Mouse (Mus musculus) midbrain, embryonic 11.5 days (tissue): Measurements from ENCODE around the gene Slc25a30. TPM values are rescaled to one million over a fixed set of nuclear protein-coding genes. Genes with fewer than 3 reads are reported as not detected.
"Not testable (repeated sequence)": the region's sequence is repeated elsewhere in the genome, so short reads cannot be mapped to it uniquely, and the experiment has no call there.

Source experiments
- ATAC-seq: fragments of 200-750 bp; cut with Nextera tagmentation; 2 replicates; pipeline ENCODE4 v1.8.0; 2017; ENCODE audit warnings: moderate TSS enrichment, moderate library complexity; ENCODE audit not compliant: low FRiP score
- DNase-seq: peaks from one replicate; pipeline ENCODE4 v3.0.0; 2015; ENCODE audit warnings: low spot score; ENCODE audit errors: missing footprints
- H3K27ac ChIP-seq: fragments of 300-500 bp; sonication (generic); 2 replicates; pipeline ENCODE4 v1.5.1; 2014; ENCODE audit warnings: low read depth, low read length
- H3K27me3 ChIP-seq: fragments of 300-500 bp; sonication (generic); 2 replicates; pipeline ENCODE4 v1.6.1; 2014; ENCODE audit warnings: mild to moderate bottlenecking, low read length, moderate library complexity, mixed read lengths; ENCODE audit not compliant: control insufficient read depth, insufficient read depth
- H3K36me3 ChIP-seq: fragments of 300-500 bp; sonication (generic); 2 replicates; pipeline ENCODE4 v1.6.1; 2014; ENCODE audit warnings: mild to moderate bottlenecking, low read length, moderate library complexity, mixed read lengths; ENCODE audit not compliant: control insufficient read depth, insufficient read depth
- H3K4me1 ChIP-seq: fragments of 300-500 bp; sonication (generic); 2 replicates; pipeline ENCODE4 v1.6.1; 2014; ENCODE audit warnings: low read length; ENCODE audit not compliant: control insufficient read depth, insufficient read depth
- H3K4me2 ChIP-seq: fragments of 300-500 bp; sonication (generic); 2 replicates; pipeline ENCODE4 v1.6.1; 2014; ENCODE audit warnings: mild to moderate bottlenecking, moderate library complexity
- H3K4me3 ChIP-seq: fragments of 300-500 bp; sonication (generic); 2 replicates; pipeline ENCODE4 v1.5.1; 2014; ENCODE audit warnings: low read depth, low read length
- H3K9ac ChIP-seq: fragments of 300-500 bp; sonication (generic); 2 replicates; pipeline ENCODE4 v1.6.1; 2014; ENCODE audit warnings: low read length
- H3K9me3 ChIP-seq: fragments of 300-500 bp; sonication (generic); 2 replicates; pipeline ENCODE4 v1.6.1; 2016; ENCODE audit warnings: low read length; ENCODE audit not compliant: control insufficient read depth
- WGBS: fragments of 180-500 bp; shearing (Covaris S2); extraction: QIAGEN DNeasy Blood & Tissue Kit; methylation state at CpG from one replicate; pipeline ENCODE4 v1.1.7; 2014; 5-methylcytosine and 5-hydroxymethylcytosine counted together
- polyA plus RNA-seq: library from polyadenylated mRNA; unstranded; fragments of >200 nt; fragmentation: Nextera tagmentation; extraction: Ambion mirVana; gene quantifications from 2 replicates; pipeline ENCODE4 v1.2.1, GENCODE M21; 2014

The Slc25a30 gene
- polyA plus RNA-seq = 7.0 and 8.8 TPM in 2 replicates

DNA sequence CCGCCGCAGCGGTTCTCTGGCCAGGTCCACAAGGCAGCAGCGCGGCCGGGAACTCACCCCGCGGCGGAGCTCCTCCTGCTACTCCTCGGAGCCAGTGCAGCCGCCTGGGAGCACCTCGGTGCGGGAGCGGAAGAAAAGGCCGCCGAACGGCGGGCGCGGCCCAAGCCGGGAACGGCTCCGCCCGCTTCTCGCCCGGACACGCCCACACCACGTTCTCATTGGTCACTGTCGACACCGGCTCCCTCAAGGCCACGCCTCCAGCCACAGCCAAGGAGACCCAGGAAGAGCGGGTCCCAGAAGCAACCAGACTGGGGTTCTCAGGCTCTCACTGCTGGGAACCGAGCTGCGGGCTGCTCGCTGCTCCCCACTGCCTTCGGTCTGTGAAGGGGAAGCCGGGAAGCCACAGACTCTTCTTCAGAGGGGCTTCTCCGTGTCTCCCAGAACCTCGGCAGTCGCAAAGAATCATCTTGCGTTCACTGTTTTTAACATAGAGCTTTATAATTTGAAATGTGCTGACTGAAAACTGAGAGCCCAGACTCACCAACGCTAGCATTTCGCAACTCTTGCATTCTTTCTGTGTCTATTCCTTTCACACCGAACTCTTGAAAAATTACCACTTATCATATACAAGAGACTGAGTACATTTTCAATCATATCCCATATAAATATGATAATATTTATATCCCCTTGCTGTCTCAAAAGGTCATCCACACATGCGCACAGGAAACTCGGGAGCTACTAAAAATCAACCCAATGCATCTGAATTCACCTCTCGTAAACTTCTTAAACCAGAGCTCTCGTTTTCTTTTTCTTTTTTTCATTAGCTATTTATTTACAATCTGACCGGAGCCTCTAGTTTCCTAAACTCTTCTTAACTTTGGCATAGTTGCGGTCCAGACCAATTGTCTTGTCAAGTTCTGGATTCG, at the start of gene Slc25a30:
Slc25a30 (minus strand) TSS at position 170 of the 926 bp plus-strand sequence.
- H3K4me1 ChIP-seq = no peaks in the 10 kb centered on the region
- no peaks in the 10 kb centered on the region for H3K9me3 ChIP-seq
- 8% methylated on average over 51 of the region's 51 CpGs for WGBS
- peak within 1 kb of the TSS; percentile 71 for H3K4me3 ChIP-seq
- peak within 1 kb of the TSS; percentile 81 for H3K9ac ChIP-seq
- DNase-seq (peak; percentile 99), ATAC-seq (peak; percentile 99)
- peak within 1 kb of the TSS; percentile 67 for H3K4me2 ChIP-seq
- peaks cover 5% of the 10 kb centered on the region for H3K27me3 ChIP-seq
- H3K27ac ChIP-seq = peak within 1 kb of the TSS; percentile 84
- no peaks in the 10 kb centered on the region for H3K36me3 ChIP-seq

GRCm38 (mm10) chr14:75836579-75836978, 49.7 kb upstream of the Slc25a30 start:
- Histone ChIP-seq H3K9ac (no peak overlapping the region), H3K4me1 (peaks cover 13% of the 10 kb centered on the region), H3K27me3 (no peaks in the 10 kb centered on the region), H3K4me2 (no peak overlapping the region), H3K4me3 (no peak overlapping the region), H3K9me3 (no peaks in the 10 kb centered on the region), H3K36me3 (no peaks in the 10 kb centered on the region), H3K27ac (no peak overlapping the region)
- DNase-seq (peak; percentile 23), ATAC-seq (no peak)
- WGBS = 100% methylated on average over 3 of the region's 3 CpGs

DNA sequence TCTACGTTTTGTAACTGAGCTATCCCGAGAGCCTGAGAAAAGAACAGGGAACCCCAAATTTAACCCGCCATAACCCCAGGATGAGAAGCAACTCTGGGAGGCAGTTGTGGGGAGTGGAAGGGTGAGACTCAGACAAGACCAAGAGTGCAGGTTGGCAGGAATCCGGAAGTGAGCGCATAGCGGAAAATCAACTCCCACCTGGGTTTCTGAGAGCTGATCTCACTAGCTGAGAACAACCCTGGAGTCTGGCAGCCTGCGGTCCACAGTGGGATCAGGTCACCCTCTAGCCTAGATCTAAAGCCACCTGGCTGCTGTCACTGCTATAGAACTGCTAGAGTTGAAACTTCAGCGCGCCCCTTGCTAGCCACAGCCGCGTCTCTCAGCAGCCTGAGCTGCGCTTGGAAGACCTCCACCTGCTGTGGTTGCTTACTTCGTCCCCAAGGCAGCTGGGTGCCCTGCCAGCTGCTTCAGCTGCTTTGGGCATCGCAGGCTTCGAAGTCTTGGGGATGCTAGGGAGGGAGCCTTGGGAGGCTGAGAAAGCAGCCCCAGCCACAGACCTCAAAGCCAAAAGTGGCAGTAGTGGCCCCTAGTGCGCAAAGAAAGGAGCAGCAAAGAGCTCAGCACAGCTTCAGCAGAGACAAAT, 48.0 kb upstream of the Slc25a30 start:
- WGBS = 0% methylated on average over 16 of the region's 16 CpGs
- Histone ChIP-seq H3K4me1 (peaks cover 13% of the 10 kb centered on the region), H3K36me3 (no peaks in the 10 kb centered on the region), H3K27me3 (no peaks in the 10 kb centered on the region), H3K27ac (peak overlapping the region; percentile 66), H3K9me3 (no peaks in the 10 kb centered on the region), H3K4me2 (peak overlapping the region; percentile 71), H3K9ac (peak overlapping the region; percentile 71), H3K4me3 (peak overlapping the region; percentile 40)
- ATAC-seq = peak; percentile 47
- peak; percentile 96 for DNase-seq

- Histone ChIP-seq H3K27me3 (no peaks in the 10 kb centered on the region), H3K9me3 (no peaks in the 10 kb centered on the region), H3K4me2 (peak overlapping the region; percentile 71), H3K4me1 (peaks cover 13% of the 10 kb centered on the region), H3K27ac (peak overlapping the region; percentile 66), H3K9ac (peak overlapping the region; percentile 71), H3K36me3 (no peaks in the 10 kb centered on the region), H3K4me3 (peak overlapping the region; percentile 40)
- ATAC-seq = peak; percentile 89
- peak; percentile 97 for DNase-seq
- WGBS = under 1% methylated on average over 10 of the region's 10 CpGs
Measured at GRCm38 (mm10) chr14:75834251-75834738, 47.5 kb upstream of the Slc25a30 start.

DNA sequence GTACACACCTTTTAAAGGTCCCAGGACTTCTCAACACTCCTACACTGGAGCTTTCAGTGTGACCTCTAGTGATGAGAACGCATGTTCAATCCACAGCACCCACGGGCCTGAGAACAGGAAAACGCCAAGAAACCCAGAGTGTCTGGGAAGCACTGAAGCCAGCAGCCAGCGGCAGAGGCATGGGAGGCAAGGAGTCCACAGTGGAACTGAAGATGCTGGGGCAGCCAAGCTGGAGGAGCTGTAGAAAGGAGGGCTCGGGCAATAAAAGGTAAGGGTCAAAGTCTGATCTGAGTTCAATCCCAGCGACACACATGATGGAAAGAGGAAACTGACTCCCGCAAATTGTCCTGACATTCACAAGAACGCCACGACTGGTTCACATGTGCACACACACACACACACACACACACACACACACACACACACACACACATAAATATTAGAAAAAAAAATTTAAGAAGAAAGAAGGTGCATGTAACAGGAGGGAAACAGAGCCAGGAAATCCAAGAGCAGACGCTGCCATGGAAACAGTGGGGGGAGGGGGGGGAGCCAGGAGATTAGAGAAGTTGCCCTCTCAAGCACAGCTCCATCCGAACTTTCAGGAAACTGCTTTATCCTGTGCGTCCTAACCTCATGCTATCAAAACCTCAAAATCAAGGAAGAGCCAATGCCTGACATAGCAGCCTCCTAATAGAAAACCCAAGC, 46.9 kb upstream of the Slc25a30 start:
- Histone ChIP-seq H3K4me3 (peak overlapping the region; percentile 40), H3K27ac (peak overlapping the region; percentile 66), H3K9ac (peak overlapping the region; percentile 71), H3K36me3 (no peaks in the 10 kb centered on the region), H3K27me3 (peaks cover 6% of the 10 kb centered on the region), H3K4me2 (peak overlapping the region; percentile 71), H3K4me1 (peaks cover 16% of the 10 kb centered on the region), H3K9me3 (no peaks in the 10 kb centered on the region)
- 5% methylated on average over 12 of the region's 12 CpGs for WGBS
- DNase-seq = peak; percentile 90
- ATAC-seq = peak; percentile 63

DNA sequence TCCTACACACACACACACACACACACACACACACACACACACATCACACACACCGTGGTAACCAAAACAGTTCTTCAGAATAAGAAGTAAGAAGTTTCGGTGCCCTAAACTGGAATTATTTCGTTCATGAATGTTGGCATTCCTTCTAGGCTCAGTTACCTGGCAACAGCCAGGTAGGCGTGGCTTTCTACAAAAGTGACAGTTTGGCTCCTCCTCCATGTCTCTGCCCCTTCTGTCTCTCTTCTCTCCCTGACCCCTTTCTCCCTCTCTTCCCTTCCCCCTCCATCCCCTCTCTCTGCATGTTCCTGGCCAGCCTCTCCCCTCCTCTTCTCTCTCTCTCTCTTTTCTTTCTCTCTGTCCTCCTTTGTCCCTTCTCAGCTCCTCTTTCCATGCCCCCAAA, 46.1 kb upstream of the Slc25a30 start:
- no peaks in the 10 kb centered on the region for H3K36me3 ChIP-seq
- H3K4me1 ChIP-seq = peaks cover 17% of the 10 kb centered on the region
- no peak overlapping the region for H3K4me3 ChIP-seq
- no peak overlapping the region for H3K27ac ChIP-seq
- peak overlapping the region; percentile 71; the same call in 1 of the 2 replicates for H3K4me2 ChIP-seq
- peaks cover 13% of the 10 kb centered on the region for H3K27me3 ChIP-seq
- DNase-seq (peak; percentile 93), ATAC-seq (no peak)
- H3K9me3 ChIP-seq = no peaks in the 10 kb centered on the region
- no peak overlapping the region for H3K9ac ChIP-seq
- 24% methylated on average over 4 of the region's 4 CpGs for WGBS

- DNase-seq (peak; percentile 33), ATAC-seq (no peak)
- Histone ChIP-seq H3K4me2 (no peak overlapping the region), H3K4me1 (peaks cover 17% of the 10 kb centered on the region), H3K27me3 (peaks cover 15% of the 10 kb centered on the region), H3K9ac (no peak overlapping the region), H3K9me3 (no peaks in the 10 kb centered on the region), H3K27ac (no peak overlapping the region), H3K4me3 (no peak overlapping the region), H3K36me3 (no peaks in the 10 kb centered on the region)
- 94% methylated on average over 2 of the region's 2 CpGs for WGBS
Measured at GRCm38 (mm10) chr14:75832031-75832430, 45.2 kb upstream of the Slc25a30 start.

- not testable (repeated sequence) for DNase-seq, H3K36me3 ChIP-seq, H3K27ac ChIP-seq, ATAC-seq, H3K9me3 ChIP-seq, H3K4me2 ChIP-seq, H3K9ac ChIP-seq, H3K4me3 ChIP-seq
- H3K27me3 ChIP-seq = peaks cover 15% of the 10 kb centered on the region
- H3K4me1 ChIP-seq = peaks cover 12% of the 10 kb centered on the region
- 66% methylated on average over 14 of the region's 14 CpGs for WGBS
Measured at GRCm38 (mm10) chr14:75829817-75830216, 43.0 kb upstream of the Slc25a30 start.
